Mouse (Mus musculus): ENCODE measurements at regions not wholly inside any gene's neighbourhood (a gene's known extent, or its start where the extent isn't known, plus 50 kb on each side); places are given as distances from the start of the nearest gene placed in this dataset.

DNA sequence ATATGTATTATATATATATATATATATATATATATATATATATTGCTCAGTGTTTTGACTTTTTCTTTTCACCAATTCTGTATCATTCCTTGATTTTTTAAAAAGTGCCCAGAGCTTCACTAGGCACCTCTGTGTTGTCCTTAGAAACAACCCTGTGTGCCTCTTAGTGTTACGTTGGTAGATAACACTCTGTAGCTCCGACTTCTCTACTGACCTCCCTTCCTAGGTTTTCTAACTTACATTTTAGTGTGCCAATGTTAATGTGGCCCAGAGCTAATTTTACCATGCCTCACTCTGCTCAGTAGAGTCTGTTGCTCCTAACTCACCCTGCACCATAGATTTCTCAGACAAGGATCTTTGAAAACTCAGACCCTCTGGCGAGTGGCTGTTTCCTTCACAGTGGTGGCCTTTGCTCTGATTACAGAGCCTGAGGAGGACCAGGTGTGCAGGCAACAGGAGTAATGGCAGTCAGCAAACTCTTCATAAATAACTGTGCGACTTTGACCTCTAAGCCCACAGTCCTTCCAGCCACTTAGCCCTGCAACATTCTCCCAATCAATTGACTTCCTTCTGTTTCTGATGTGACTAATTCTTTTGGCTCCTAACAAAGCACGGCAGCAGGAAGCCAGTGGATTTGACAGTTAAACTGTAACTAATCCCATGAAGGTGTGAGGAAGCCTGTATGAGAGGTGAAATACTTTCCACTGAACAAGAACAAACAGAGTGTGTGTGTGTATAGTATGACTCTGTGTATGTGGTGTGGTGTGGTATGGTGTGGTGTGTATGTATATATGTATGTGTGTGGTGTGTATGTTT, 53.6 kb upstream of the Actr3 start:
- TF ChIP-seq POLR2A (IDR thresholded peaks at IDR 0.05; ENCODE audit: borderline replicate concordance, low read depth, low read length) (no peak), CTCF (IDR thresholded peaks at IDR 0.05; ENCODE audit: low read depth, low read length) (no peak)
- Histone ChIP-seq H3K4me3 (ENCODE audit: insufficient read depth, low read length) (no peak overlapping the region), H3K4me1 (ENCODE audit: control insufficient read depth, insufficient read depth, low read length) (no peaks in the 10 kb centered on the region), H3K27ac (ENCODE audit: insufficient read depth, low read depth, low read length) (no peak overlapping the region)

GRCm38 (mm10) chr1:125491014-125491413, 55.5 kb upstream of the Actr3 start:
- Histone ChIP-seq H3K27ac (ENCODE audit: insufficient read depth, low read depth, low read length) (no peak overlapping the region), H3K4me1 (ENCODE audit: control insufficient read depth, insufficient read depth, low read length) (no peaks in the 10 kb centered on the region), H3K4me3 (ENCODE audit: insufficient read depth, low read length) (no peak overlapping the region)
- TF ChIP-seq CTCF (IDR thresholded peaks at IDR 0.05; ENCODE audit: low read depth, low read length): no peak
- no peak for TF ChIP-seq POLR2A (IDR thresholded peaks at IDR 0.05; ENCODE audit: borderline replicate concordance, low read depth, low read length)

DNA sequence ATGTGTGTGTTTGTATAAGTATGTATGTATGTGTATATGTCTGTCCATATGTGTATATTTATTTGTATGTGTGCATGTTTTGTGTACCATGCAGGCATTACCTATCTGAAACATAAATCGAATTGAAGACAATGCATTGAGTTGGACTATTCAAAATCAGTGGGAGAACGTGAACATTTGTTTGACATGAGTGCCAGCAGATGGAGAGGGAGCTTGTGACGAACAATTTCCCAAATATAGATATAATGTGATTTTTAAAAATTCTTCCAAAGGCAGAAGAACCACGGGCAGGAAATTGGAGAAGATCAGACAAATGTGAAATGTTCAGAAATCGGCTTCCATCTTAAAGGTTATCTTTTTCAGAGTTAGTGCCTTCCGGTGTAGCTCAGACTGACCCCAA, 59.1 kb upstream of the Actr3 start:
- no peak overlapping the region for H3K27ac ChIP-seq (ENCODE audit: insufficient read depth, low read depth, low read length)
- TF ChIP-seq CTCF (IDR thresholded peaks at IDR 0.05; ENCODE audit: low read depth, low read length) (no peak), POLR2A (IDR thresholded peaks at IDR 0.05; ENCODE audit: borderline replicate concordance, low read depth, low read length) (no peak)
- H3K4me1 ChIP-seq (ENCODE audit: control insufficient read depth, insufficient read depth, low read length): no peaks in the 10 kb centered on the region
- no peak overlapping the region for H3K4me3 ChIP-seq (ENCODE audit: insufficient read depth, low read length)

GRCm38 (mm10) chr1:125495320-125496083, 60.0 kb upstream of the Actr3 start:
- Histone ChIP-seq H3K4me3 (ENCODE audit: insufficient read depth, low read length) (no peak overlapping the region), H3K4me1 (ENCODE audit: control insufficient read depth, insufficient read depth, low read length) (no peaks in the 10 kb centered on the region), H3K27ac (ENCODE audit: insufficient read depth, low read depth, low read length) (no peak overlapping the region)
- TF ChIP-seq POLR2A (IDR thresholded peaks at IDR 0.05; ENCODE audit: borderline replicate concordance, low read depth, low read length) (no peak), CTCF (IDR thresholded peaks at IDR 0.05; ENCODE audit: low read depth, low read length) (no peak)

DNA sequence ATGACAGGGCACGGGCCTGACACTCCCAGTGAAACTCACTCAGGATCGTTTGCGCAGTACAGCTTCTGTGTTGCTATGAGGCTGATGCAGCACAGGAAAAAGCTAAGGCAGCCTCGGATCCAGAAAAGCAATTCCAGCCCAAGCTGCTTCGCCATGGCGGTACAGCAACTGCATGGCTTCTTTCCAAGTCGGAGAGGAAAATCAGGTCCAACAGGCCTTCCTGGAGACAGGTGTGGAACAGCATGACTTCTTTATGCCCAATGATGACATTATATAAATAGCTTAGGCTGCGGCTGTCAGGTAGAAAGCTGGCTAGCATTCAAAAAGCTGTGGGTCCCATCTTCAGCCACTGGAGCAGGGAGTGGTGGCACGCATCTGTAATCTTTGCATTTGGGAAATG, 61.5 kb upstream of the Actr3 start:
- H3K27ac ChIP-seq (ENCODE audit: insufficient read depth, low read depth, low read length): no peak overlapping the region
- no peak for TF ChIP-seq POLR2A (IDR thresholded peaks at IDR 0.05; ENCODE audit: borderline replicate concordance, low read depth, low read length)
- no peak for TF ChIP-seq CTCF (IDR thresholded peaks at IDR 0.05; ENCODE audit: low read depth, low read length)
- no peak overlapping the region for H3K4me3 ChIP-seq (ENCODE audit: insufficient read depth, low read length)
- H3K4me1 ChIP-seq (ENCODE audit: control insufficient read depth, insufficient read depth, low read length): no peaks in the 10 kb centered on the region

DNA sequence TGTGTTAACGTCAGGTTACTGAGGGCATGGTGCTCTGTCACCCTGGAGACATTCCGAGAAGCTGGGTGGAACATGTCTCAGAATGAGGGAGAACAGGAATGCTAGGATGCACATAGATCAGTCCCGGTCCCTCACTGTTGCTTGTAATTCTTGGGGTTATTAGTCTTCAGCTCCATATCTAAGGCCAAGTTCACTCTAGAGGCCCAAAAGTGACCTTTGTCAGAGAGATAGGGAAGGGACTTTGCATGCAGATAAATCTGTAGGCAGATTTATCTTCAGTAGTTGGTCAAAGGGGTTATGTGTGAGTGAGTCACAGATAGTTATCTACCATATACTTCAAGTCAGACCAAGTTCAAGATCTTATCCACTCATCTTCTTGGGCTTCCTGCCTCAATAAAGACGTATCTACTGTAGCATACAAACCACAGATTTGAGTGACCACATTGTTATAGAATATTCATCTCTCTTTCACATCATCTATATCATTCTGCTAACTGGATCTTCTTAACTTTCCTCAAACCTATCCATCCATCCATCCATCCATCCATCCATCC, 58.4 kb upstream of the Slc35f5 start:
- no peak overlapping the region for H3K4me3 ChIP-seq (ENCODE audit: insufficient read depth, low read length)
- H3K4me1 ChIP-seq (ENCODE audit: control insufficient read depth, insufficient read depth, low read length): peaks cover 2% of the 10 kb centered on the region; the same call in 1 of the 2 replicates
- TF ChIP-seq CTCF (IDR thresholded peaks at IDR 0.05; ENCODE audit: low read depth, low read length) (no peak), POLR2A (IDR thresholded peaks at IDR 0.05; ENCODE audit: borderline replicate concordance, low read depth, low read length) (no peak)
- no peak overlapping the region for H3K27ac ChIP-seq (ENCODE audit: insufficient read depth, low read depth, low read length)

DNA sequence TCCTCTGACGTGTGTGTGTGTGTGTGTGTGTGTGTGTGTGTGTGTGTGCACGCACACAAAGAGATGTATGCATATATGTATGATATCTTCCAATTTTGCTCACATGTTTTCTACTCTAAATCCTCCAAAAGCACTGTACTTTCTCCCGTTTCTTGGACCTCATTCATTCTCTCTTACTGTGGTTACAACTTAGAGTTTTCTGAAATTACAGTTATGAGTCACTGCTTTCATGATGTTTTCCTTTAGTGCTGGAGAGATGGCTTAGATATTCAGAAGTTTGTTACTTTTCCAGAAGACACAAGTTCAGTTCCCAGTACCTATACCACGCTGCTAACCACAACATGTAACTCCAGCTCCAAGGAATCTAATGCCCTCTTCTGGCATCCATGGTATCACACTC, 56.5 kb upstream of the Slc35f5 start:
- Histone ChIP-seq H3K27ac (ENCODE audit: insufficient read depth, low read depth, low read length) (no peak overlapping the region), H3K4me1 (ENCODE audit: control insufficient read depth, insufficient read depth, low read length) (peaks cover 17% of the 10 kb centered on the region), H3K4me3 (ENCODE audit: insufficient read depth, low read length) (no peak overlapping the region)
- no peak for TF ChIP-seq POLR2A (IDR thresholded peaks at IDR 0.05; ENCODE audit: borderline replicate concordance, low read depth, low read length)
- no peak for TF ChIP-seq CTCF (IDR thresholded peaks at IDR 0.05; ENCODE audit: low read depth, low read length)

DNA sequence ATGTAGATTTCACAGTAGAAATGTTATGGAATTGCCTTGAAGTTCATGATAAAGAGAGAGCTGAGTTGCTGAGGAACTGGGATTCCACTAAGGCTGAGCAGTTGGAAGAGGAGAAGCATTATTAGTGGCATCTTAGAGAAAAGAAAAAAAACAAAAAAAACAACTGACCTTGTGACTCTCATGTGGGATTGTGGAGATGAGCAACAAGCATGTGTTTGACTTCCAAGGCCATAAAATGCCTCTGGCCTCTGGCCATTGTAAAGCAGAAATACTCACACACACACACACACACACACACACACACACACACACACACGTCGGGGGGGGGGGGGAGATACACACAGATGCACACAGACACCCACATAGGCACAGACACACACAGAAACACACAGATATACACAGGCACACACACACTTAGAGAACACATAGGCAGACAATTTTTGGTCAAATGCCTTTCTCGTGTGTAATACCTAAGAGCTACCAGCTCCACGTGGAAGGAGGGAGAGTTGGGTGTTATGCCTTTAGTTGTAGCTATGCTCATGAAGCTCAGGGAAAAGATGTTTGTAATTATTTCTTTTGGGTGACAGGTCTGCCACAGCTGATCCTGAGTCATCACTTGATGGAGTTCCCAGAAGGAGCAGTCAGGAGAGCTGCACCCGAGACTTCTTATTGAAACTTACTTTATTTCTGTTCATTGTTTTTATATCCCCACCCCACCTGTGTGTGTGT, 52.4 kb upstream of the Slc35f5 start:
- H3K4me3 ChIP-seq (ENCODE audit: insufficient read depth, low read length): no peak overlapping the region
- peaks cover 20% of the 10 kb centered on the region for H3K4me1 ChIP-seq (ENCODE audit: control insufficient read depth, insufficient read depth, low read length)
- TF ChIP-seq POLR2A (IDR thresholded peaks at IDR 0.05; ENCODE audit: borderline replicate concordance, low read depth, low read length): no peak
- no peak for TF ChIP-seq CTCF (IDR thresholded peaks at IDR 0.05; ENCODE audit: low read depth, low read length)
- H3K27ac ChIP-seq (ENCODE audit: insufficient read depth, low read depth, low read length): peak overlapping the region; percentile 90

DNA sequence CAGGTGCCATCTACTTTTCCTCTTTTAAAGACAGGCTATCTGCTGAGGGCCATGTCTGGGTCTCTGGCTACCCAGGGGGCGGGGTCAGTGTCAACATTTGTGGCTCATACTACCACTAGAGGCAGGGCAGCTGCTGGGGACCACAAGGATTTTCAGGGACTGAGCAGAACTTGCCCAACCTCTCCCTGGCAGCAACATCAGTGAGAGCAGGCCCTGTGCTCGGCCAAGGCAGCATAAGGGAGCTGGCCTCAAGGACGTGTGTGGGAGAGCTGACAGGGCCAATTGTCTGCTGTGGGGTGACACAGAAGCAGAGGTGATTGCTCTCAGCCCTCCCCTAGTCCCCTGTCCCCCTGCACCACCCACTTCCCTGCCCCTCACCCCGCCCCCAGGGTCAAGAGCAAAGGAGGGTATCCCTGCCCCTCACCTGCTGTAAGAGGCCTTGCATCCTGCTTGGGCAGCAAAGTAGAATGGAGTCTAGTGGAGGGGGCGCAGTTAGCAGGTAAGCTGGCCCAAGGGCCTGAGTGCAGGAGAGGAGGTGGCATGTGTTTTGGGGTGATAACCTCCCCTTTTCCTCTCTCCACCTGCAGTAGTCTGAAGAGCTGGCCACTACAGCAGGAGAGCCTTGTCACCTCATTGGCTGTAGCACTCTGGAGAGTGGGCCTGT, 51.7 kb upstream of the Slc35f5 start:
- TF ChIP-seq POLR2A (IDR thresholded peaks at IDR 0.05; ENCODE audit: borderline replicate concordance, low read depth, low read length) (no peak), CTCF (IDR thresholded peaks at IDR 0.05; ENCODE audit: low read depth, low read length) (no peak)
- Histone ChIP-seq H3K4me3 (ENCODE audit: insufficient read depth, low read length) (no peak overlapping the region), H3K4me1 (ENCODE audit: control insufficient read depth, insufficient read depth, low read length) (peaks cover 20% of the 10 kb centered on the region), H3K27ac (ENCODE audit: insufficient read depth, low read depth, low read length) (peak overlapping the region; percentile 82)
